Mouse (Mus musculus) embryonic facial prominence, embryonic 11.5 days (tissue): ENCODE measurements around the gene Cmah. TPM values are rescaled to one million over a fixed set of nuclear protein-coding genes. Genes with fewer than 3 reads are reported as not detected.

Source experiments
- ATAC-seq: fragments of 200-750 bp; cut with Nextera tagmentation; replicated peaks from 2 replicates; pipeline ENCODE4 v1.8.0; 2017; ENCODE audit warnings: low read depth; ENCODE audit not compliant: insufficient number of reproducible peaks, low FRiP score, low TSS enrichment
- DNase-seq: peaks from one replicate; pipeline ENCODE4 v3.0.0-alpha.2; 2015; ENCODE audit warnings: low spot score
- H3K27ac ChIP-seq: fragments of 300-500 bp; sonication (generic); replicated peaks from 2 replicates; pipeline ENCODE4 v1.5.1; 2014; ENCODE audit warnings: mild to moderate bottlenecking, low read depth, low read length, control low read depth
- H3K27me3 ChIP-seq: fragments of 300-500 bp; sonication (generic); 2 replicates; pipeline ENCODE4 v1.6.1; 2014; ENCODE audit warnings: mild to moderate bottlenecking, low read length, moderate library complexity, mixed read lengths; ENCODE audit not compliant: control insufficient read depth, insufficient read depth
- H3K36me3 ChIP-seq: fragments of 300-500 bp; sonication (generic); replicated peaks from 2 replicates; pipeline ENCODE4 v1.6.1; 2014; ENCODE audit warnings: low read depth, mild to moderate bottlenecking, low read length, moderate library complexity, mixed read lengths; ENCODE audit not compliant: control insufficient read depth, insufficient read depth
- H3K4me1 ChIP-seq: fragments of 300-500 bp; sonication (generic); 2 replicates; pipeline ENCODE4 v1.6.1; 2014; ENCODE audit warnings: low read length, mixed read lengths; ENCODE audit not compliant: control insufficient read depth, insufficient read depth
- H3K4me2 ChIP-seq: fragments of 300-500 bp; sonication (generic); 2 replicates; pipeline ENCODE4 v1.6.1; 2014; ENCODE audit warnings: low read depth, mild to moderate bottlenecking, control low read depth, low read length, moderate library complexity
- H3K4me3 ChIP-seq: fragments of 300-500 bp; sonication (generic); 2 replicates; pipeline ENCODE4 v1.5.1; 2014; ENCODE audit warnings: low read depth, low read length, control low read depth
- H3K9ac ChIP-seq: fragments of 300-500 bp; sonication (generic); replicated peaks from 2 replicates; pipeline ENCODE4 v1.6.1; 2014; ENCODE audit warnings: mild to moderate bottlenecking, control low read depth, low read length
- H3K9me3 ChIP-seq: fragments of 300-500 bp; sonication (generic); replicated peaks from 2 replicates; pipeline ENCODE4 v1.6.1; 2016; ENCODE audit warnings: mild to moderate bottlenecking, low read length, inconsistent platforms, mixed read lengths; ENCODE audit not compliant: control insufficient read depth
- WGBS: fragments of 180-500 bp; shearing (Covaris S2); extraction: QIAGEN DNeasy Blood & Tissue Kit; methylation state at CpG from one replicate; pipeline ENCODE4 v1.1.7; 2014; 5-methylcytosine and 5-hydroxymethylcytosine counted together
- polyA plus RNA-seq: library from polyadenylated mRNA; unstranded; fragments of >200 nt; fragmentation: Nextera tagmentation; extraction: Ambion mirVana; gene quantifications from 2 replicates; pipeline ENCODE4 v1.2.1, GENCODE M21; 2014

Gene Cmah
- polyA plus RNA-seq, 1 experiment from 2014 or later = 0.45 TPM

DNA sequence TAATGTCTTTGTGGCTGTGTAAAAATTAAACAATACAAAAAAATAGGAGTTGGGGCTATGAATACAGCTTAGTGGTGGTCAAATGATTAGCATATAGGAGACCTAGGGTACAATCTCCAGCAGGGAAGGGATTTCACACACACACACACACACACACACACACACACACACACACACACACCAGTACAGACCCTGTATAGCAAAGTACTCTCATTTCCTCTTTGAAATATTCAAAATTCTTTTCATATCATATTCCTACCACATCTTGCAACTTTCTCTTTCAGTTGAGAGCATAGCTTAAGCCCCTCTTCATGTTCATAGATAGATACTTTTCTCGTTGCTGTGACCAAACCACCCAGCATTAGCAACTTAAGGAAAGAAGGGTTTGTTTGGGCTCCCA is 181.7 kb downstream of the Cmah start:
- Histone ChIP-seq H3K36me3 (no peaks in the 10 kb centered on the region), H3K9me3 (no peaks in the 10 kb centered on the region), H3K27ac (no peak overlapping the region), H3K4me1 (no peaks in the 10 kb centered on the region), H3K4me2 (no peak overlapping the region), H3K4me3 (no peak overlapping the region), H3K27me3 (no peaks in the 10 kb centered on the region), H3K9ac (no peak overlapping the region)
- ATAC-seq (no peak), DNase-seq (no peak)
- WGBS = 38% methylated on average over 1 of the region's 1 CpGs

DNA sequence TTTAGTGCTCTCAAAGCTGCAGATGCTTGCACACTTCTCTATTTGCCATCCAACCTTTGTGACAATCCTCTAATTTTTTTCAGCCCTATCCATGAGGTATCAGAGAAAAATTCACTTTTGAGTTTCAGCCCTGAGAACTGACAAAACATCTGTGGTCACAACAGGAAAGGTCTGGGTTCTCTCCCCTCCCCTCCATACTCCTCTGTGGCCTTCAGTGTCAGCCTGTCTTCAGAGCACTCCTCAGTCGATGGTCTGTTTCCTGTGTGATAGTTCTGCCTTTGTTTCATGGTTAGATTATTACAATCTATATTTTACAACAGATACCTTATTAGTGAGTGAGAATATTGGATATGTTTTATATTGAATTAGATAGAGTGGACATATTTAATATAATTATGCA is 184.2 kb downstream of the Cmah start:
- Histone ChIP-seq H3K9me3 (no peaks in the 10 kb centered on the region), H3K36me3 (no peaks in the 10 kb centered on the region), H3K4me1 (no peaks in the 10 kb centered on the region), H3K9ac (no peak overlapping the region), H3K27ac (no peak overlapping the region), H3K4me2 (no peak overlapping the region), H3K4me3 (no peak overlapping the region), H3K27me3 (no peaks in the 10 kb centered on the region)
- 73% methylated on average over 1 of the region's 1 CpGs for WGBS
- ATAC-seq (no peak), DNase-seq (no peak)

DNA sequence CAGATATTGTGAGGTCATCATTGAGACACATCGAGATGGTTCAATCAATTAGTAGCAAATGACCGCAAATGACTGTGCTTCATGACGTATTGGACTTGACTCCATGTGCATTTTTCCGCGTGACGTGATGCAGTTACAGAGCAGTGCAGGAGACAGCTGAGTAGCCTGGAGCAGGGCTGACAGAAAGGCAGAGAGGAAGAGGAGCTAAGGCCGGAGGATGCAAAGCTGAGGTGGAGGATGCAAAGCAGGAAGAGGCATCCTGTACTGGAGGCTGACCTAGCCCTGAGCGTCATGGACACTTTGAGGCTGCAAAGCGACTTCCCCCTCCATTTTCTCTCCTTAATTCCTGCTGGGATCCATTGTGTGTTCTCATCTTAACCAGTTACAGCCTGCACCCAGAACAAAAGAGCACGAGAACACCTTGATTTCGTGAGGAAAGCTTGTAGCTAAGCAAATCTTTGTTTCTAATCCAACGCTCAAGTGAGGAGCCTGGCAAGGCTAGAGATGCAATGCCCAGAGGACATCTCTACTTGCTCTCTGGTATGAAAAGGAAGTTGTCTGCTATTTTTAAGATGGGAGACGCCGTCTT is 184.8 kb downstream of the Cmah start:
- 69% methylated on average over 14 of the region's 14 CpGs for WGBS
- H3K27me3 ChIP-seq = no peaks in the 10 kb centered on the region
- no peak for ATAC-seq
- H3K9ac ChIP-seq = no peak overlapping the region
- H3K4me1 ChIP-seq = no peaks in the 10 kb centered on the region
- no peak overlapping the region for H3K4me2 ChIP-seq
- no peak overlapping the region for H3K27ac ChIP-seq
- H3K36me3 ChIP-seq = no peaks in the 10 kb centered on the region
- H3K9me3 ChIP-seq = no peaks in the 10 kb centered on the region
- no peak overlapping the region for H3K4me3 ChIP-seq
- DNase-seq = no peak

DNA sequence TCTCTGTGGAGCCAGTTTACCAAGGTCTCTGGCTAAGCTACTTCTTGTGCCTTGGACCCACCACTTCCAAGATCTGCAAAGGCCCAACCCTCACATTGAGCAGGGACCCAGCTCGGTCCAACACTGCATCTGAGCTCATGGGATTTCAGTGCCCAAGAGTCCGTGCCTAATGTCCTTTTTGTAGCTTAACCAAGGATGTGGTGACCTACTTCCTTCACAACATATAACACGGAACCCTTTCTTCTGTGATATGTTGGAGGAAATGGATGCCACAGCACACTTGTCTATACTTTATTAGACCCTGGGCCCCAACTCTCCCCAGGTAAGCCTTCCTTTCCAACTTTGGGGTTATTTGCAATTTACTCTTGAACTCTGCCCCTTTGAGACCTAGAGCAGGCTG is 186.5 kb downstream of the Cmah start:
- H3K4me2 ChIP-seq = no peak overlapping the region
- no peak overlapping the region for H3K27ac ChIP-seq
- DNase-seq (no peak), ATAC-seq (no peak)
- H3K9me3 ChIP-seq = no peaks in the 10 kb centered on the region
- no peaks in the 10 kb centered on the region for H3K4me1 ChIP-seq
- no peak overlapping the region for H3K9ac ChIP-seq
- H3K27me3 ChIP-seq = no peaks in the 10 kb centered on the region
- no peak overlapping the region for H3K4me3 ChIP-seq
- 90% methylated on average over 3 of the region's 3 CpGs for WGBS
- H3K36me3 ChIP-seq = no peaks in the 10 kb centered on the region

DNA sequence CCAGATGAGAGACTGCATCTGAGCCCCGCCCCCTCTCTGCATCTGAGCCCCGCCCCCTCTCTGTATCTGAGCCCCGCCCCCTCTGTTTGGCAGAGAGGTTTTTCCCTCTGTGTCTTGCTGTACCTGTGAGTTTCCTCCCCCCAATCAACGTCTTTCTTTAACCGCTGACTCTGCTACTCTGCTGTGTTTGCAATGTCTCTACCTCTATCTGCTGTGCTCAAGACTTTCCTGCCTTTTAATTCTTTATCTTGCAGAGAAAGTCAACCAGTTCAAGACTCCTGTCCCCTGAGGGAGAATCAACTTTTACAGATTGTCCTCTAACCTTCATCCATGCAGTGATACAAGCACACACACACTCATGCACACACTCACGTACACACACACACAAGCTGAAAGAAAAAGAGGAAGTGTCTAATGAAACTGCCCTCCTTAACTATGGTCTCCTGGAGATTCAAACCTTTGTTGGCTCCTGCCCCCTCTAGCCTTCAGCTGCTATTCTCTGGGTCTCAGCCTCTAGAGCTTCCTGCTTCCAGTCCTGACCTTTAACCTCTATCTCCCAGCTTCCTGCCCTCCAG is 188.0 kb downstream of the Cmah start:
- DNase-seq (no peak), ATAC-seq (no peak)
- WGBS = 37% methylated on average over 6 of the region's 6 CpGs
- H3K9ac ChIP-seq = no peak overlapping the region
- no peak overlapping the region for H3K4me3 ChIP-seq
- H3K27ac ChIP-seq = no peak overlapping the region
- no peak overlapping the region for H3K4me2 ChIP-seq
- H3K36me3 ChIP-seq = no peaks in the 10 kb centered on the region
- H3K27me3 ChIP-seq = no peaks in the 10 kb centered on the region
- H3K9me3 ChIP-seq = no peaks in the 10 kb centered on the region
- no peaks in the 10 kb centered on the region for H3K4me1 ChIP-seq

DNA sequence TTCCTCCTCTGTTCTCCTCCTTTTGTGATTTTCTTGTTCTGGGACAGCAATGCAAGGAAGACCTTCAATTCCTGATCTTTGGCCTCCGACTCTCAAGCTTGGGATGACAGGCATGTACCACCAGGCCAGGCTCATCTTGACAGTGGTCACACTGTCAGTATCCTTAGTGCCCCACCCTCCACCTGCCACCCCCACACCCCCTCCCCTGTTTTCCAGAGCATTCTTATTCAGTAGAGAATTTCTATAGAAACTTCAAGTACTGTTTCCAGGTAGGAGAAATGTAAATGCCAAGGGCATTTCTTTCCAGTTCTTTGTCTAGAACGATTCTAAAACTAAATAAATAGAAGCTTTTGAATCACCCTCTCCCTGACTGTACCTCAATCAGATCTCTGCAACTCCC is 190.6 kb downstream of the Cmah start:
- H3K9me3 ChIP-seq = no peaks in the 10 kb centered on the region
- H3K27ac ChIP-seq = no peak overlapping the region
- H3K27me3 ChIP-seq = no peaks in the 10 kb centered on the region
- H3K36me3 ChIP-seq = no peaks in the 10 kb centered on the region
- no peaks in the 10 kb centered on the region for H3K4me1 ChIP-seq
- no peak overlapping the region for H3K4me3 ChIP-seq
- no peak for DNase-seq
- WGBS = 66% methylated on average over 2 of the region's 2 CpGs
- no peak overlapping the region for H3K9ac ChIP-seq
- ATAC-seq = no peak
- no peak overlapping the region for H3K4me2 ChIP-seq

DNA sequence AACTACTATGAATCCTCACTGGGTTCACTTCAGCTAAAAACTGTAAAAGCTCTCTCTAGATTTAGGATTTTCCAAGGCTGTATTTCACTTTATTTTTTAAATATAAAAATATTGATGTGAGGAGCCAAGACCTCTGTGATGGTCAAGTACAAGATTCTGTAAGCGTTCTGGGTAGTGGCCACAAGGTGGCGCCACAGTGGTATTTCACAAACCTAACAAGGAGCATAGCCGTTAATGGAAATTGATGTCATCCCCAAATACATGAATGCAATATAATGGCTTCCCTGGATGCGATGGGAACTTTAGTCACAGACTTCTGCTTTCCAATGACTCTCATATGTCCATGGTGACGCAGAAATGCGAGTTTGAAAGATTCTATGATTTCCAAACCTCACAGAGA is 191.7 kb downstream of the Cmah start:
- Histone ChIP-seq H3K27me3 (no peaks in the 10 kb centered on the region), H3K4me3 (no peak overlapping the region), H3K36me3 (no peaks in the 10 kb centered on the region), H3K9me3 (no peaks in the 10 kb centered on the region), H3K9ac (no peak overlapping the region), H3K27ac (no peak overlapping the region), H3K4me1 (no peaks in the 10 kb centered on the region), H3K4me2 (no peak overlapping the region)
- WGBS = 36% methylated on average over 6 of the region's 6 CpGs
- ATAC-seq (no peak), DNase-seq (peak; percentile 66)

DNA sequence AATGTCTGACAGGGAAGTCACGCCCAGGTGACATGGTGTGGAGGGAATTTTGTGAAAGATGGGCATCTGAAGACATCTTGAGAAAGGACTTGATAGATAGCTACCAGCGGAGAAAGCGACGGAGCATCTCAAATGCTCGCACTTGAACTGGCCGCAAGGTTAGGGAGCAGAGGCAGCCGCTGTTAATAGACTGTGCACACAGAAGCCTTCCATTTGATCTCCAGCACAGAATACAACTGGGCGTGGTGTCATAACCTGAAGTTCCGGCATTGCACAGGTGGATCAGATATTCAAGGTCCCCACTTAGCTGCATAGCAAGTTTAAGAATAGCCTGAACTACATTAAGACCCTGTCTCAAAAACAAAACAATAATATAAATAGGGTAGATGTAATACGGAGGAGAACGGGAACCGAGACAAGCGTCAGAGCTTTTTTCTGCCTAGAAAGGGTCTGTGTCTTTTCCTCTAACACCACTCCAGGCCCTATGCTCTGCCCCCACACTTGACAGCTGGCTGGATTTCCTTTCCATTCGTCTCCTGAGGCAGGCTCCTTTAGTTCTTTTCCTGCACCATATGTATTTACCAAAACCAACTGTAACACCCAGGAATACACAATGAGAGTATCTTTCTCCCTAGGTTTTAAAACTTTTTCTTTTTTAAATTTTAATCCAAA is 192.9 kb downstream of the Cmah start:
- Histone ChIP-seq H3K4me2 (no peak overlapping the region), H3K27ac (no peak overlapping the region), H3K4me3 (no peak overlapping the region), H3K27me3 (no peaks in the 10 kb centered on the region), H3K4me1 (no peaks in the 10 kb centered on the region), H3K9me3 (no peaks in the 10 kb centered on the region), H3K9ac (no peak overlapping the region), H3K36me3 (no peaks in the 10 kb centered on the region)
- DNase-seq = no peak
- 77% methylated on average over 14 of the region's 14 CpGs for WGBS
- ATAC-seq = no peak
